ENCODE assay signal across 10 mouse cellular contexts in genomic region chr11:118975917-118976316, GRCm38 (mm10). TPM values are rescaled to one million over a fixed set of nuclear protein-coding genes. Genes with fewer than 3 reads are reported as not detected.
DNase-seq lines count a peak whose midpoint lies in the region; ATAC-seq lines count a peak whose summit lies in the region.
"Had no signal": no experiment of that assay in that cellular context is flagged by ENCODE, and none has a peak within 500 bp of the region (broad histone marks: within the 10 kb centered on the region; RNA-seq: fewer than 3 reads in every experiment).

No protein-coding gene starts in this region.

- peaks cover 13% of the 10 kb centered on the region for H3K4me1 ChIP-seq in neural tube, embryonic 11.5 days (ENCODE audit: control insufficient read depth, insufficient read depth, low read length)
- H3K4me1 ChIP-seq in intestine, embryonic 15.5 days (replicated peaks), result 0 out of 2 replicates have a peak, but pooled peaks cover 4% of the 10 kb centered on the region
- H3K4me1 ChIP-seq in midbrain, embryonic 16.5 days (ENCODE audit: control insufficient read depth, insufficient read depth, low read length), result peaks cover 10% of the 10 kb centered on the region

- no peak for DNase-seq in neural tube, embryonic 11.5 days (ENCODE audit: low spot score)
- no peak for DNase-seq in neural tube, embryonic 10.5 days (ENCODE audit: extremely low spot score, low spot score)
- peak; percentile 38 for DNase-seq in embryo, embryonic 10.5 days (ENCODE audit: low spot score)
- DNase-seq in urinary bladder, postnatal 14 days (ENCODE audit: low spot score), result no peak
- no peak for DNase-seq in ovary, postnatal 10 days (ENCODE audit: low spot score)
- no peak for DNase-seq in adrenal gland, adult 18-20 months (ENCODE audit: low spot score in 2 of 2)

- no peak overlapping the region for H3K27ac ChIP-seq in neural tube, embryonic 11.5 days (ENCODE audit: low read depth, low read length)
- H3K27ac ChIP-seq in intestine, embryonic 15.5 days, result no peak overlapping the region
- no peak overlapping the region for H3K27ac ChIP-seq in midbrain, embryonic 16.5 days (ENCODE audit: low read length)

- H3K36me3 ChIP-seq in neural tube, embryonic 11.5 days (ENCODE audit: control insufficient read depth, insufficient read depth, low read length), result no peaks in the 10 kb centered on the region
- no peaks in the 10 kb centered on the region for H3K36me3 ChIP-seq in intestine, embryonic 15.5 days
- H3K36me3 ChIP-seq in midbrain, embryonic 16.5 days (ENCODE audit: control insufficient read depth, insufficient read depth, low read length), result no peaks in the 10 kb centered on the region

- H3K4me3 ChIP-seq in neural tube, embryonic 11.5 days (ENCODE audit: low read depth, low read length), result no peak overlapping the region
- no peak overlapping the region for H3K4me3 ChIP-seq in intestine, embryonic 15.5 days (replicated peaks)
- no peak overlapping the region for H3K4me3 ChIP-seq in midbrain, embryonic 16.5 days (ENCODE audit: low read depth, low read length)

- H3K9ac ChIP-seq in neural tube, embryonic 11.5 days (ENCODE audit: low read length), result no peak overlapping the region
- no peak overlapping the region for H3K9ac ChIP-seq in intestine, embryonic 15.5 days
- peak overlapping the region; percentile 33; the same call in 1 of the 2 replicates for H3K9ac ChIP-seq in midbrain, embryonic 16.5 days (ENCODE audit: low read depth, low read length)

- H3K4me2 ChIP-seq in neural tube, embryonic 11.5 days (ENCODE audit: low read depth), result 0 out of 2 replicates have a peak overlapping the region, but pooled peaks have one; percentile 4
- H3K4me2 ChIP-seq in intestine, embryonic 15.5 days (replicated peaks), result peak overlapping the region; percentile 42
- H3K4me2 ChIP-seq in midbrain, embryonic 16.5 days (ENCODE audit: low read length), result peak overlapping the region; percentile 42

- WGBS in neural tube, embryonic 11.5 days, result 17% methylated on average over 12 of the region's 12 CpGs
- 14% methylated on average over 12 of the region's 12 CpGs for WGBS in intestine, embryonic 15.5 days
- WGBS in midbrain, embryonic 16.5 days, result 14% methylated on average over 12 of the region's 12 CpGs

- no peaks in the 10 kb centered on the region for H3K27me3 ChIP-seq in neural tube, embryonic 11.5 days (ENCODE audit: control insufficient read depth, insufficient read depth, low read length)
- H3K27me3 ChIP-seq in intestine, embryonic 15.5 days (replicated peaks), result peaks cover 12% of the 10 kb centered on the region
- H3K27me3 ChIP-seq in midbrain, embryonic 16.5 days (ENCODE audit: control insufficient read depth, insufficient read depth, low read depth, low read length), result 0 out of 2 replicates have a peak, but pooled peaks cover 4% of the 10 kb centered on the region

- ATAC-seq in neural tube, embryonic 11.5 days (ENCODE audit: insufficient read depth, low FRiP score, low TSS enrichment), result no peak
- ATAC-seq in intestine, embryonic 15.5 days, result peak; percentile 58; the same call in 1 of the 2 replicates
- ATAC-seq in midbrain, embryonic 16.5 days, result 0 out of 2 replicates have a peak, but pooled peaks have one; percentile 32

- no peaks in the 10 kb centered on the region for H3K9me3 ChIP-seq in neural tube, embryonic 11.5 days (ENCODE audit: control insufficient read depth, low read length)
- no peaks in the 10 kb centered on the region for H3K9me3 ChIP-seq in intestine, embryonic 15.5 days
- H3K9me3 ChIP-seq in midbrain, embryonic 16.5 days (replicated peaks; ENCODE audit: control insufficient read depth, low read length, poor library complexity, severe bottlenecking), result no peaks in the 10 kb centered on the region

RNA-seq across cellular contexts. Expression of gene Enpp7, which starts 12.1 kb away (rescaled TPM):
- not detected in 2 replicates for polyA plus RNA-seq in neural tube, embryonic 11.5 days (2014; fragmentation: Nextera tagmentation; extraction: Ambion mirVana)
- 0.09 and 0.25 TPM in 2 replicates for polyA plus RNA-seq in intestine, embryonic 15.5 days (2015; fragmentation: Nextera tagmentation; extraction: Ambion mirVana)
- not detected in 2 replicates for polyA plus RNA-seq in midbrain, embryonic 16.5 days (2015; fragmentation: Nextera tagmentation; extraction: Ambion mirVana)
- not detected for total RNA-seq in adrenal gland, adult 18-20 months (2021)
- total RNA-seq: neutrophil, adult 5-6 weeks had no signal
- polyA plus RNA-seq: embryonic facial prominence, embryonic 11.5 days had no signal

RNA-seq across cellular contexts. Expression of gene Cbx2, which starts 46.8 kb away (rescaled TPM):
- 61.5 and 65.0 TPM in 2 replicates for polyA plus RNA-seq in neural tube, embryonic 11.5 days (2014; fragmentation: Nextera tagmentation; extraction: Ambion mirVana)
- polyA plus RNA-seq in intestine, embryonic 15.5 days (2015; fragmentation: Nextera tagmentation; extraction: Ambion mirVana), result 24.8 and 27.0 TPM in 2 replicates
- 13.3 and 18.0 TPM in 2 replicates for polyA plus RNA-seq in midbrain, embryonic 16.5 days (2015; fragmentation: Nextera tagmentation; extraction: Ambion mirVana)
- total RNA-seq in adrenal gland, adult 18-20 months (2021), result 1 to 10 TPM; 3.1 to 6.6 TPM
